11 mouse cellular contexts compared by ENCODE assay signal in genomic region chr13:52853536-52853935, GRCm38 (mm10).
"Had no signal": no experiment of that assay in that cellular context is flagged by ENCODE, and none has a peak within 500 bp of the region (broad histone marks: within the 10 kb centered on the region; RNA-seq: fewer than 3 reads in every experiment).

No protein-coding gene starts in this region.

- H3K9me3 ChIP-seq: liver, embryonic 13.5 days had no signal

- H3K27me3 ChIP-seq: liver, embryonic 13.5 days had no signal

- H3K4me3 ChIP-seq: liver, embryonic 13.5 days had no signal

- H3K36me3 ChIP-seq: liver, embryonic 13.5 days had no signal

- DNase-seq: kidney, adult 18-20 months; kidney, adult 9 months; kidney, postnatal 14 days; kidney, postnatal 4 days; left cerebral cortex, postnatal 4 days; liver, embryonic 13.5 days; lung, adult 2 months; midbrain, embryonic 14.5 days; right cerebral cortex, adult 18-20 months; thymus, adult 18-20 months; thymus, postnatal 36 days had no signal

- H3K27ac ChIP-seq: liver, embryonic 13.5 days had no signal

- H3K9ac ChIP-seq: liver, embryonic 13.5 days had no signal

- H3K4me2 ChIP-seq: liver, embryonic 13.5 days had no signal
